Mouse (Mus musculus): ENCODE measurements around the gene Ikzf2.

GRCm38 (mm10) chr1:69506615-69507159, 180.4 kb downstream of the Ikzf2 start:
- TF ChIP-seq ZNF384 (IDR thresholded peaks at IDR 0.05; ENCODE audit: low read depth, low read length) (no peak), ZC3H11A (IDR thresholded peaks at IDR 0.05; ENCODE audit: borderline replicate concordance, low read depth, low read length) (no peak)
